Mouse (Mus musculus) CD8-positive naive resting alpha-beta T cell, adult 57 days (primary cell): ENCODE results near the gene Parn. TPM values are rescaled to one million over a fixed set of nuclear protein-coding genes. Genes with fewer than 3 reads are reported as not detected.

Experiments
- total RNA-seq: library from RNA; stranded (reverse); gene quantifications from one replicate; pipeline ENCODE4 v1.2.4, GENCODE M21; 2023

Parn gene
- total RNA-seq: 35.7 TPM

DNA sequence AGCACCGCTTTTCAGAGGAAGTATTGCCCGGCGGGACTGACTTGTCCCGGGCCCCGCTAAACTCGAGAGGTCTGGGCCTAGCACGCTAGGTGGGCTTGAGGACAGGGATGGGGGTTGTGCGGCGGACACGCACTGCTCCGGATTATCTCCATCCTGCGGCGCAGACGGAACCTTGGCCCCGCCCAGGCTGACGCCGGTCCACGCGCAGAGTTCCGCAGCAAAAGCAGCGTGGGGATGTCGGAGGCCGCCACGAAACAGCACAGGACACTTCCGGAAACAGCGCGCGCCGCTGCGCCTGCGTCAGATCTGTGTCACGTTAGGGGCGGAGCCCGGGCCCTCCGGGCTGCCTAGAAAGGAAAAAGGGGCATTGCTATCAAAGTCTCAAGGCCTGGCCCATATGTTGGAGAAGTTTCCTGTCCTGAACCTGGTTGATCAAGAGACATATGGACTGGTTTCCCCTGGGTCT, at the start of gene Parn:
Parn (minus strand) TSS at position 293 of the 466 bp plus-strand sequence.

DNA sequence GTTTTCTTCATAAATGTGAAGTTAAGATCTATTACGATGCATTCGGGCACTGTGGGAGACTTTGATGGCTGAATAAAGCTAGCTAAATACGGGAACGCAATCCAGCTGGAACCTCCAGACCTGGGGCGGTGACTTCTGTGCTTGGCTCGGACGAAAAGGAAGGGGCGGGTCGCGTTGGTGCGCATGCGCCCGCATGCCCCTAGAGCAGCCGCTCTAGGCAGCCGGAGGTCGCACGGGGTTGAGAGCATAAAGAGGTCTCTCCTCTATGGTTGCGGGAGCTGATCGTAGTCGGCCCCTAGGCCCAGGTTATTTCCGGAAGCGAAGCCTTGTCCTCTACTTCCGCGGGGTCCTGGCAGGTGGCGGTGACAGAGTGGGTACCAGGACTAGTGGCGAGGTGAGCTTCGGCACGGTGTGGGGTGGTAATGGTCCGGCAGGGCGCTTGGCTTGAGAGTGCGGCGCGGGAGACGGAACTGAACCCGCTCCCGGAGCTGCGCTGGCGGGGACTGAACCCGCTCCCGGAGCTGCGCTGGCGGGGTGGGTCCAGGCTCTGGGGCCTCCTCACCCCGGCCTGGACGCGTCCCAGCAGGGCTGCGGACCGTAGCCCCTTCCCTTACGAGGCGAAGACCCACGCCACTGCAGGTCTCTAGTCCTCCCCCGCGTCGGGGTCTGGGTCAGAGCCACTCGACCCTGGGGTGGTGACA, 3.9 kb upstream of the Parn start, which contains the start of the genes Bfar and 3110001I22Rik:
Bfar (plus strand) TSS at position 174 of the 701 bp plus-strand sequence.
3110001I22Rik (plus strand) TSS at position 245 of the 701 bp plus-strand sequence.

Other genes with a start within 250 kb of the Parn start
- 74.7 TPM for gene Bfar, start 3.7 kb upstream of the Parn start, total RNA-seq
- 28.8 TPM for gene 3110001I22Rik, start 3.8 kb upstream of the Parn start, total RNA-seq
- gene Pla2g10, start 62.8 kb upstream of the Parn start, total RNA-seq: not detected
- 34.4 TPM for gene Rrn3, start 112.5 kb upstream of the Parn start, total RNA-seq
- gene Ntan1, start 150.7 kb upstream of the Parn start, total RNA-seq: 72.1 TPM
- gene Pdxdc1, start 235.0 kb upstream of the Parn start, total RNA-seq: 65.8 TPM
- 0.70 TPM for gene Mpv17l, start 235.0 kb upstream of the Parn start, total RNA-seq